Mouse (Mus musculus) adrenal gland, adult (tissue): ENCODE data around the gene Ndufaf7.
A peak's percentile ranks its signal among the peaks of the same experiment; 100 is the strongest.

Source experiments
- DNase-seq, 2 experiments: peaks; one replicate each; pipeline ENCODE4 v3.0.0; 2022 to 2023; ENCODE audit warnings: low spot score in 1 of 2; ENCODE audit not compliant: inconsistent age in 2 of 2

Ndufaf7 gene

DNA sequence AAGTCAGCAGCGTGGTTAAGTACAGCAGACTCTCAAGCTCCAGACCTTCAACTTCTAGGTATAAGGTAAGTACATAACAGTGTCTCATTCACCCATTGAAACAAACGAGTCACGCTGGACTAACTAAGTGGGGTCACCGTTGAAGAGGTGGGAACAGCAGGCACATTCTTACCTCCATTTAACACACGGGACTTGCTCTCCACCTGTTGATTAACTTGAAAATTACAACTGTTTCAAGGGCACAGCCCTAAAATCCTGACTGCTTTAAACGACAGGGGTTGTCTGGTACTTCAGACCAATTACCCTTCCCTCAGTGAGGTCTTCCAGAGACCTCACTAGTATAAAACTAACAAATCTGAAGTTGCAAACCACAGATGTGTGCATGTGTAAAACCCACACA is 22.5 kb downstream of the Ndufaf7 start:
- DNase-seq = no peak

GRCm38 (mm10) chr17:78964387-78964786 is 27.5 kb downstream of the Ndufaf7 start:
- DNase-seq = no peak

- DNase-seq = no peak
Observed at GRCm38 (mm10) chr17:78966092-78966883, 29.4 kb downstream of the Ndufaf7 start.

DNA sequence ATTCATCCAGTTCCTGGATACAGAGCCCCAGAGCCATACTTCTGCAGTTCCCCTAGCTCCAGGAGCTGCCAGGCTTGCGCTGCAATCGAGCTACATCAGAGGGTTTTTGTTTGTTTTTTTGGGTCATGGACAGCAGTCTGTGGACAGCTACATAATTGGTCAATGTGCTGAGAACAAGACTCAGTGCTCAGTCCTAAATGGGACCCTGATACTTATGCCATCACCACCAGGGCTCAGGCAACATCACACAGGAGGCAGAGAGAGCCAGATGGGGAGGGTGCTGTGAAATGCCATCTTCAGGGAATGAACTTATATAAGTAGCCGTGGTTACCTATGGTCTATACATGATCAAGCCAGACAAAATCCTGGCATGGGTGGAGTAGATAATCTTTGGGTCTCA is 31.6 kb downstream of the Ndufaf7 start:
- no peak for DNase-seq

GRCm38 (mm10) chr17:78983166-78983565 is 46.2 kb downstream of the Ndufaf7 start:
- DNase-seq = no peak

DNA sequence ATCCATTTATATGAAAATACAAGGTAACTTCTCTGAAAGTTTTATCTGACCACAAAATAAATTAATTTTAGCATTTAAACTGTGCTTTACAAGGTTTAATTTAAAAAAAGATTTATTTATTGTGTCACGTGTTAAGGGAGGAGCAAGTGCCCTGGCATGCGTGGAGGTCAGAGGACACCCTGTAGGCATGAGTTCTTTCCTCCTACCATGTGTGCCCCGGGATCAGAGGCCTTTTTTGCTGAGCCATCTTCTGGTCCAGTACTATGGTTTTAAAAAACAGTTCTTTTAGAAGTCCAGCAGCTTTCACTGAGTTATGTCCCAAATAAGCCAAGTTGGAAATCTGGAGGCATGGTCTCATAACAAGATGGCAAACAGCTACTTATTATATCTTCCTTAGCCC is 46.8 kb downstream of the Ndufaf7 start:
- DNase-seq = no peak

DNA sequence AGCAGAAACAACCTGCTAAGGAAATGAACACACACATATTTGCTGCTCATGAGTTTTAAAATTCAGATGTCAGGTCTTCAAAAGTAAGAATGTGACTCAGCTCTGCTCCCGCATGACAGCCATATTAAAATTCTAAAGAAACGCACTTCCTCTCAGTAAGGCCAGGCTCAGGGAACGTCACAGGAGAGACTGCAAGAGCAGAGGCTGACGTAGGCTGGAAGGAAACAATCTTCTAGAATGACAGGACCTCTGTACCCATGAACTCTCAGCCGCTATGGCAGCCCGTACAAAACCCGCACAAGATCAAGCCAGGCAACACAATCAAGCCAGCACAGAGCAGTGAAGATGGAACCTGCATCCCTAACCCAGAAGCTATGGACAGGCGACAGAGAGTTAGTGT is 52.1 kb downstream of the Ndufaf7 start:
- no peak for DNase-seq

DNA sequence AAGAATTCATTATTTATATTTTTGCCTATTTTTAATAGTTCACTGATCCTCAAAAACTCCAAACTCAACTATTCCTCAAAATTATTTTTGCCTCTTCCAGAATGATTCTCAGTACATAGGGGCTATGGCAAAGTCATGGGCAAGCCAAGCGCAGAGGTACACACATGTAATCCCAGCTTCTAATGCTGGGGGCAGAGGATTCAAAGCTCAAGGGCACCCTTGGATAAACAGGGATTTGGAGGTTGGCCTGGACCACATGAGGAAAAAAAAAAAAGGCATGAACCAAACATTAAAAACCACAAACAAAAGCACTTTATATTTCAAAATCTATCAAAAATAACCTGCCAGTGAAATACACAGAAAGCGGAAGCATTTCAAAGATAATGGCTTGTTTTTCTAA is 54.6 kb downstream of the Ndufaf7 start:
- no peak for DNase-seq

GRCm38 (mm10) chr17:78992303-78993027 is 55.5 kb downstream of the Ndufaf7 start:
- DNase-seq = no peak

DNA sequence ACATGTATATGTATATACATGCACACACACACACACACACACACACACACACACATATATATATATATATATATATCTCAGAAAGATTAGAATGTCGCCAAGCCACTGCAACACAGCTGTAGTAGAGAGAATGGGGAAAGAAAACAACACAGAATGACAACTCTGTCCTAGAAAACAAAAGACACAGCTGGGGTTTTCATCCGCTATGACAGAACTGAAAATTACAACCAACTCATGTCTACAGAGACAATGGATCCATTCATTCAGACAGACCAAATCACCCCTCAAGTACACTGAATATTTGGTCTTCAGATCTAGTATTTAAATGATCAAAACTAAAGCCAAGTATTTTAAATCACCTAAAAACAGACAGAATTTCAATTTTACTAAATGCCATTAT is 56.7 kb downstream of the Ndufaf7 start:
- no peak for DNase-seq

DNA sequence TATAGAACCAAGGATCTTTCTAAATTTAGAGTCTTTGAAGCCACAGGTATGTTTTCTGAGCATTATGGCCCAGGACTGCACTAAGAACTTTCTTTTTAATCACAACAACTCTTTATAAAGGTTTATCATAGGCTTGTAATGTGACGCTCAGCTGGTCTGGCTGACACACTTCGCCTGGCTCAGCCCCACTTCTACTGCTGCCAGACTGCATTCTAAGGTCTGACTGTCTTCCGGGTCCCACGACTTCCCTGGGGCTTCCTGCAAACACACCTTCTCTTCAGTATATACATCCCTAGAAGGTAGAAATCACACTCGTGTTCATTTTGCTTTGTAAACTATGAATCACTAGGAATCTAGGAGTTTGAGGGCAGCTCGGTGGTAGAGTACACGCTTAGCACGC is 57.4 kb downstream of the Ndufaf7 start:
- DNase-seq = peak in 1 of 2 experiments; percentile 57

DNA sequence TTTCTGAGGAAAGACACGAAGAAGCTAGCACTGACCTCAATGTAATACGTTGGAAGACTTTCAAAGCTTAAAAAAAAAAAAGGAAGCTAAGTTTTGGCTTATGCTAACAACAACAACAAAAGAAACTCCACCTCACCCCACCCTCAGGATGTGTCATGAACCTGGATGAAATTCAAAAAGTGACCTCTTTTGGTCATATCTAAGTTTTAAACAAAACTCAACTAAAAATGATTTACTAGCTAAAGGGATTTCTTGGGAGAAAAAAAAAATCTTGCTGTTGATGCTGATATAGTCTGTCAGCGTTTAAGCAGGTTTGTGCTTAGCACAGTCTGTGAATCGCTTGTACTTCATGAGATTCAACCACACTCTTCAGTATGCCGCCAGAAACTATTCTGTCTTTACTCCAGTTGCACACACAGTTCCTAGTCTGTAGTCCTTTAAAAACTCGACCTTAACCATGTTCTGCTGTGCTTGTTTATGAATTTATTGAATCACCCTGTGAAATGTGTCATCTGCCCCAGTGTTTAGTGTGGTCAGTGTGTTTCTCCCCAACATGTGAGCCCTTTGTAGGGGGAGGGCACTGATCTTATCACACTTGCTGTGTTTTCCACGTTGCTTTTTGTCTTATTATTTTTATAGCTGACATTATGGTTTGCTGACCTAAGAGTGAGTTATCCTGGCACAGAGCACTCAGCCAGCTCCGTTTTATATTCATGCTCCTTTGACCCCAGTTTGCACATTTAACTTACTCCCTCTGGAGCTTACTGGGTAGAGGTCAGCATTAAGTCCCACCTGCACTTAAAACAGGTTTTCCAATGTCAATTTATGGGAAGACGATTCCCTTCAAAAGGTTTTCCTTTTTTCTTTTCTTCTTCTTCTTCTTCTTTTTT is 58.2 kb downstream of the Ndufaf7 start:
- peak; percentile 36 to 81 for DNase-seq
